Mouse (Mus musculus) right cerebral cortex, postnatal 10 days (tissue): ENCODE results near the gene B230118H07Rik.

Experiments used
- DNase-seq, 2 experiments: peaks; one replicate each; pipeline ENCODE4 v3.0.0; 2021; ENCODE audit warnings: low spot score in 2 of 2

B230118H07Rik gene

GRCm38 (mm10) chr2:101525503-101526381 lies 123.6 kb downstream of the B230118H07Rik start:
- DNase-seq, result peak; percentile 82 to 85

DNA sequence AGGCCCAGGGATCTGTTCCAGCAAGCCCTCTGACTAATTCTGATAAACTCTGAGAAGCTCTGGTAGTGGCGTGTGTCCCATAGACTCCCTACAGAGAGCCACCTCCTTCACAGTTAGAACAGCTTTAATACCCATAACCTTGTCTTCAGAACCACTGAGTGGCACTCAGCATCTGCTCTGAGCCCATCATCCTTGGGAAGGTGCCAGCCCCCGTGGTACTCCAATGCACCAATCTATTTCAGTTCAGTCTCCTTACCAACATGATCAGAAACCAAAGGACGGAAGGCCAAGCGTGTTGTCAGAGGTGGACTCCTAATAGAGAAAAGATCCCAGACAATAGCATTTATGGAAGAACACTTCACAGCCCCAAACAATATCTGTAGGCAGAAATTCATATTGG lies 124.2 kb downstream of the B230118H07Rik start:
- peak; percentile 32 to 38 for DNase-seq

- no peak for DNase-seq
These were observed 128.8 kb downstream of the B230118H07Rik start for GRCm38 (mm10) chr2:101520503-101520902.

DNA sequence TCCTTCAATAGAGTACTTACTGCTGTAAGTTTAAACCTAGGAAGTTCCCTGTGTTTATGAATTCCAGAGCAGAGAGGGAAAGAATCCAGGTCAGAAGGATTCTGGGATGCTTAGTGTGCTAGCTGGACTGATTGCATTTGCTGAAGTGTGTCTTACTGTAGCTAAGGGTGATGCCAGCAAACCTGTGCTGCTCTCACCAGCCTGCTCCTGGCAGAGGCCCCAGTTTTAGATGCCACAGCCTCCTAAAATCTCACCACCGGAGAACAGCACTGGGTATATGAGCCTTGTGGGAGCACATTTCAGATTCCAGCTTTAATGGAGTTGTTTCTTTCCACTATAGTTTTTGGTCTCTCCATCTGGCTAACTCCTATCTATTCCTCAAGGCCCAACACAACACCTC lies 129.4 kb downstream of the B230118H07Rik start:
- no peak for DNase-seq
